Mouse (Mus musculus) cerebellum, adult 9-10 months (tissue): ENCODE results near the gene Aen.

ENCODE experiments used
- DNase-seq: peaks from one replicate; pipeline ENCODE4 v3.0.0; 2022

Gene Aen

GRCm38 (mm10) chr7:78895021-78895652, 517 bp upstream of the Aen start:
- DNase-seq = no peak

GRCm38 (mm10) chr7:78897567-78897966, 1.9 kb downstream of the Aen start:
- DNase-seq = no peak

- no peak for DNase-seq
Observed at GRCm38 (mm10) chr7:78903174-78903870, 7.7 kb downstream of the Aen start.

GRCm38 (mm10) chr7:78904175-78904574, 8.5 kb downstream of the Aen start:
- DNase-seq = no peak

- DNase-seq = no peak
Observed at GRCm38 (mm10) chr7:78909026-78909425, 13.4 kb downstream of the Aen start.

GRCm38 (mm10) chr7:78910336-78911098, 14.9 kb downstream of the Aen start:
- no peak for DNase-seq

GRCm38 (mm10) chr7:78911209-78911608, 15.6 kb downstream of the Aen start:
- DNase-seq = no peak

GRCm38 (mm10) chr7:78912253-78912973, 16.8 kb downstream of the Aen start:
- no peak for DNase-seq

- DNase-seq = no peak
Observed at GRCm38 (mm10) chr7:78912974-78913474, 17.4 kb downstream of the Aen start, which contains the start of gene Isg20. Gene Isg20, plus strand, starts transcription at chr7:78913424.

- no peak for DNase-seq
Observed at GRCm38 (mm10) chr7:78913649-78914544, 18.2 kb downstream of the Aen start.

- no peak for DNase-seq
Observed at GRCm38 (mm10) chr7:78914545-78914845, 18.8 kb downstream of the Aen start.

GRCm38 (mm10) chr7:78914896-78915510, 19.3 kb downstream of the Aen start:
- DNase-seq = no peak

- no peak for DNase-seq
Observed at GRCm38 (mm10) chr7:78918686-78919085, 23.0 kb downstream of the Aen start.

- no peak for DNase-seq
Observed at GRCm38 (mm10) chr7:78922506-78922905, 26.9 kb downstream of the Aen start.

GRCm38 (mm10) chr7:78924300-78924699, 28.6 kb downstream of the Aen start:
- peak; percentile 46 for DNase-seq

GRCm38 (mm10) chr7:78924796-78925195, 29.1 kb downstream of the Aen start:
- no peak for DNase-seq

- no peak for DNase-seq
Observed at GRCm38 (mm10) chr7:78925680-78926079, 30.0 kb downstream of the Aen start.

- no peak for DNase-seq
Observed at GRCm38 (mm10) chr7:78926156-78926555, 30.5 kb downstream of the Aen start.

GRCm38 (mm10) chr7:78927266-78927665, 31.6 kb downstream of the Aen start:
- DNase-seq = no peak

GRCm38 (mm10) chr7:78938957-78939602, 43.4 kb downstream of the Aen start:
- DNase-seq = no peak

- no peak for DNase-seq
Observed at GRCm38 (mm10) chr7:78940971-78941370, 45.3 kb downstream of the Aen start.
